Mouse (Mus musculus): ENCODE data around the gene C5ar1.

GRCm38 (mm10) chr7:16282334-16282733 lies 23.0 kb upstream of the C5ar1 start:
- TF ChIP-seq POLR2A (IDR thresholded peaks at IDR 0.05; ENCODE audit: low read depth, low read length) = no peak
- no peak for TF ChIP-seq CTCF (IDR thresholded peaks at IDR 0.05; ENCODE audit: borderline replicate concordance, insufficient read depth, low read length)

Data from embryonic fibroblast, embryonic 13.5 days (primary cell).